Mouse (Mus musculus) thymus, adult 2 months (tissue): Measurements from ENCODE around the gene Smarcad1.

ENCODE experiments used
- CTCF ChIP-seq: fragments of 200-500 bp; IDR thresholded peaks from 2 replicates; pipeline ENCODE4 v1.5.1; 2012; ENCODE audit warnings: mild to moderate bottlenecking, control low read depth, low read length, moderate library complexity, borderline replicate concordance; ENCODE audit not compliant: control insufficient read depth, poor library complexity, insufficient read depth; ENCODE audit errors: extremely low read depth
- POLR2A ChIP-seq: fragments of 200-500 bp; IDR thresholded peaks from 2 replicates; pipeline ENCODE4 v1.6.1; 2012; ENCODE audit warnings: mild to moderate bottlenecking, low read length, control low read depth, moderate library complexity; ENCODE audit not compliant: control insufficient read depth, poor library complexity, insufficient read depth; ENCODE audit errors: extremely low read depth

DNA sequence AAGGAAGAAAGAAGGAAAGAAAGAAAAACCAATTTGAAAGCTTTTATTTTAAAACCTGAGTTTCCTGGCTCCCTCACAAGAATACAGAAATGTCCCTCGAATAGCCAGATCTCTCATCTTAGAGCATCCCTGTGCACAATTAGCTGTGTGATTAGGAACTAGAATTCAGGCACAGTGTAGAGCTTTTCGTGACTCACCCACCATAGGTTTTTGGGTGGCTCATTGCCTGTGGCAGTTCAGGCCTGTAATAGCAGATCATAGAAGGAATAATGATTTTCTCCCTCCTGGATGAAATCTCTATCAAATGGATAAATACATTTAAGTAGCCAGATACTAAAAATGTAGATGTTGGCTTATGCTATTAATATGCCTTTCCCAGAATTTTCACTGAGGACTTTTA lies 6.9 kb upstream of the Smarcad1 start:
- TF ChIP-seq POLR2A: no peak
- no peak for TF ChIP-seq CTCF
